Mouse (Mus musculus): ENCODE results near the gene Cldn34b4. TPM values are rescaled to one million over a fixed set of nuclear protein-coding genes. Genes with fewer than 3 reads are reported as not detected.

Gene Cldn34b4
- not detected for polyA plus RNA-seq (2012; fragmentation: generic; extraction: Trizol)

DNA sequence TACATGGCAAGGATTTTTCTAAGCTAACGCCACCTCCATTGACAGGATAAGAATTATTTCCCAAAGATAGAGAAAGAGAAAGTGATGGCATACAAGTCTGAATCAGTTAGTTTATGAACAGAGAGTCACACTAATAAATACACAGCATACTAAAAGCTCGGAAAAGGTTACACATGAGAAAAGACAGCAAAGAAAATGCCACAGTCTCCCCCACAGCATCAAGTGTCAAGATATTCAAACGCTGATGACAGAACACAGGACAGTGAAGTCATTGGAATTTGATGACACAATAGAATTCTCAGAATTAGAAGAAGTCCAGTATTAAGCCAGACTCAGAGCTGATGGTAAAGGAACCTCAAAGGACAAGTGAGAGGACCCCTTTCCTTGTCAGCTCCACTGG, at the start of gene Cldn34b4:
Cldn34b4 (plus strand) TSS at position 301 of the 400 bp plus-strand sequence.

Other genes starting within 250 kb of the Cldn34b4 start
- gene Cldn34b3, start 129.0 kb upstream of the Cldn34b4 start, polyA plus RNA-seq (2012; fragmentation: generic; extraction: Trizol), result not detected
- gene Cldn34d, start 209.6 kb downstream of the Cldn34b4 start, polyA plus RNA-seq (2012; fragmentation: generic; extraction: Trizol), result not detected

Measured in C3H10T1/2 (cell line).